ENCODE assay signal across 18 mouse cellular contexts in genomic region chr16:30518635-30519034, GRCm38 (mm10). TPM values are rescaled to one million over a fixed set of nuclear protein-coding genes. Genes with fewer than 3 reads are reported as not detected.
A peak's percentile ranks its signal among the peaks of the same experiment; 100 is the strongest.
DNase-seq lines count a peak whose midpoint lies in the region; ATAC-seq and TF ChIP-seq lines count a peak whose summit lies in the region.
"Had no signal": no experiment of that assay in that cellular context is flagged by ENCODE, and none has a peak within 500 bp of the region (broad histone marks: within the 10 kb centered on the region; RNA-seq: fewer than 3 reads in every experiment).

No protein-coding gene starts in this region.

- H3K27me3 ChIP-seq in lung, postnatal 0 days (replicated peaks; ENCODE audit: insufficient read depth, low read length): no peaks in the 10 kb centered on the region
- no peaks in the 10 kb centered on the region for H3K27me3 ChIP-seq in forebrain, embryonic 14.5 days (replicated peaks; ENCODE audit: control insufficient read depth, insufficient read depth, low read length)
- H3K27me3 ChIP-seq: forebrain, embryonic 15.5 days; heart, embryonic 15.5 days; midbrain, embryonic 12.5 days; neural tube, embryonic 13.5 days had no signal

- ATAC-seq in lung, postnatal 0 days: no peak
- ATAC-seq in forebrain, embryonic 14.5 days: no peak
- ATAC-seq: CD4-positive, CD25-positive, alpha-beta regulatory T cell, adult 4 months; forebrain, embryonic 15.5 days had no signal

- intact Hi-C loops in gastrocnemius, postnatal 14 days (cut with DNase I; ENCODE audit: low total_unique reads): no loop called here

- no peaks in the 10 kb centered on the region for H3K36me3 ChIP-seq in lung, postnatal 0 days (ENCODE audit: insufficient read depth, low read length)
- H3K36me3 ChIP-seq in forebrain, embryonic 14.5 days (ENCODE audit: control insufficient read depth, insufficient read depth, low read length): peaks cover 50% of the 10 kb centered on the region

- peaks cover 7% of the 10 kb centered on the region; the same call in 1 of the 2 replicates for H3K4me1 ChIP-seq in lung, postnatal 0 days (ENCODE audit: insufficient read depth, low read depth, low read length)
- no peaks in the 10 kb centered on the region for H3K4me1 ChIP-seq in forebrain, embryonic 14.5 days (ENCODE audit: control insufficient read depth, insufficient read depth, low read length)
- H3K4me1 ChIP-seq: midbrain, embryonic 12.5 days had no signal

- DNase-seq in gastrocnemius, adult 18-20 months (ENCODE audit: low spot score): peak; percentile 56
- DNase-seq in gastrocnemius, postnatal 14 days: no peak
- DNase-seq in lung, postnatal 0 days (ENCODE audit: low spot score): peak; percentile 57
- DNase-seq in lung, postnatal 14 days: no peak
- DNase-seq in Muller cell, postnatal 12 days (ENCODE audit: inconsistent ontology term): peak; percentile 74
- DNase-seq in lung, postnatal 36 days: peak; percentile 66
- no peak for DNase-seq in forebrain, embryonic 14.5 days (ENCODE audit: low spot score)
- DNase-seq: cerebellum, adult 9-10 months; kidney, adult 11 months; kidney, postnatal 25 days; liver; thymus, postnatal 14 days had no signal

- H3K9ac ChIP-seq in lung, postnatal 0 days (replicated peaks; ENCODE audit: low read depth): no peak overlapping the region
- no peak overlapping the region for H3K9ac ChIP-seq in forebrain, embryonic 14.5 days (ENCODE audit: low read length)
- H3K9ac ChIP-seq: forebrain, embryonic 15.5 days; midbrain, embryonic 12.5 days; neural tube, embryonic 13.5 days had no signal

- WGBS in lung, postnatal 0 days: 55% methylated on average over 9 of the region's 9 CpGs
- WGBS in forebrain, embryonic 14.5 days: 82% methylated on average over 9 of the region's 9 CpGs

- no peak overlapping the region for H3K27ac ChIP-seq in lung, postnatal 0 days (ENCODE audit: low read length)
- no peak overlapping the region for H3K27ac ChIP-seq in forebrain, embryonic 14.5 days (ENCODE audit: low read depth, low read length)
- H3K27ac ChIP-seq: forebrain, embryonic 15.5 days; hindbrain, embryonic 10.5 days; midbrain, embryonic 12.5 days; neural tube, embryonic 13.5 days had no signal

- TF ChIP-seq EP300 in lung, postnatal 0 days (IDR thresholded peaks at IDR 0.05): no peak

- H3K9me3 ChIP-seq in lung, postnatal 0 days (ENCODE audit: low read length): no peaks in the 10 kb centered on the region
- no peaks in the 10 kb centered on the region for H3K9me3 ChIP-seq in forebrain, embryonic 14.5 days (replicated peaks; ENCODE audit: control insufficient read depth, low read length)
- H3K9me3 ChIP-seq: forebrain, embryonic 15.5 days; heart, embryonic 15.5 days; midbrain, embryonic 12.5 days; neural tube, embryonic 13.5 days had no signal

- H3K4me2 ChIP-seq in lung, postnatal 0 days (replicated peaks; ENCODE audit: low read depth, low read length): no peak overlapping the region
- no peak overlapping the region for H3K4me2 ChIP-seq in forebrain, embryonic 14.5 days (ENCODE audit: low read length)
- H3K4me2 ChIP-seq: forebrain, embryonic 15.5 days; midbrain, embryonic 12.5 days; neural tube, embryonic 13.5 days had no signal

- no peak overlapping the region for H3K4me3 ChIP-seq in lung, postnatal 0 days (ENCODE audit: low read depth, low read length)
- no peak overlapping the region for H3K4me3 ChIP-seq in forebrain, embryonic 14.5 days (ENCODE audit: low read depth, low read length)
- H3K4me3 ChIP-seq: forebrain, embryonic 15.5 days; heart, embryonic 15.5 days; hindbrain, embryonic 10.5 days; midbrain, embryonic 12.5 days; neural tube, embryonic 13.5 days had no signal

- no peak for TF ChIP-seq CTCF in lung, postnatal 0 days (IDR thresholded peaks at IDR 0.05)

RNA-seq across cellular contexts. Expression of gene Tmem44, which starts 32.0 kb away (rescaled TPM):
- 1 to 10 TPM; 1.3 to 1.9 TPM for total RNA-seq in gastrocnemius, adult 18-20 months (2021)
- total RNA-seq in gastrocnemius, postnatal 14 days (2021): 1 to 10 TPM; 4.5 to 5.6 TPM
- polyA plus RNA-seq in lung, postnatal 0 days (2015; fragmentation: Nextera tagmentation; extraction: Ambion mirVana): 17.9 and 21.0 TPM in 2 replicates
- 57.5 and 62.4 TPM in 2 replicates for polyA plus RNA-seq in forebrain, embryonic 14.5 days (2014; fragmentation: Nextera tagmentation; extraction: Ambion mirVana)

Comparison
In these comparisons a context has a peak if more than half of its experiments do, and no peak if none do; other contexts are left out.
1. DNase-seq: peak in gastrocnemius, adult 18-20 months (single experiment), lung, postnatal 0 days (single experiment), Muller cell, postnatal 12 days (single experiment) and lung, postnatal 36 days (single experiment); none in gastrocnemius, postnatal 14 days (single experiment), lung, postnatal 14 days (single experiment) and forebrain, embryonic 14.5 days (single experiment).